Mouse (Mus musculus) erythroblast, embryonic 14.5 days (primary cell): ENCODE measurements around the gene Vax1.

Experiments
- GATA1 ChIP-seq: IDR thresholded peaks from 2 replicates; pipeline ENCODE4 v1.6.1; 2012; ENCODE audit warnings: low read length, inconsistent platforms, mixed read lengths
- TAL1 ChIP-seq: IDR thresholded peaks from 3 replicates; pipeline ENCODE4 v1.6.1; 2012; ENCODE audit warnings: low read length, inconsistent platforms, mixed read lengths

GRCm38 (mm10) chr19:59192491-59192890, 22.6 kb upstream of the Vax1 start:
- TF ChIP-seq TAL1 (no peak), GATA1 (no peak)
